ENCODE assay signal across 27 mouse cellular contexts in genomic region chr3:84131369-84131768, GRCm38 (mm10). TPM values are rescaled to one million over a fixed set of nuclear protein-coding genes. Genes with fewer than 3 reads are reported as not detected.
"Had no signal": no experiment of that assay in that cellular context is flagged by ENCODE, and none has a peak within 500 bp of the region (broad histone marks: within the 10 kb centered on the region; RNA-seq: fewer than 3 reads in every experiment).

No protein-coding gene starts in this region.

- H3K4me2 ChIP-seq: heart, embryonic 11.5 days; heart, embryonic 13.5 days; heart, embryonic 15.5 days; hindbrain, embryonic 13.5 days; hindbrain, embryonic 15.5 days; kidney, embryonic 15.5 days; limb, embryonic 12.5 days had no signal

- H3K27ac ChIP-seq: heart, adult 2 months; heart, embryonic 13.5 days; heart, embryonic 15.5 days; hindbrain, embryonic 13.5 days; hindbrain, embryonic 15.5 days; hindbrain, postnatal 0 days; kidney, embryonic 15.5 days; kidney, postnatal 0 days; limb, embryonic 12.5 days had no signal

- H3K9ac ChIP-seq: forebrain, postnatal 0 days; heart, embryonic 13.5 days; heart, embryonic 15.5 days; hindbrain, embryonic 13.5 days; hindbrain, embryonic 15.5 days; kidney, embryonic 15.5 days; limb, embryonic 12.5 days had no signal

- DNase-seq: forebrain, postnatal 0 days; gastrocnemius, postnatal 14 days; gastrocnemius, postnatal 36 days; heart, adult 11 months; heart, adult 2 months; heart, postnatal 14 days; heart, postnatal 36 days; kidney, adult 11 months; kidney, adult 2 months; kidney, adult 9 months; kidney, postnatal 14 days; kidney, postnatal 36 days; layer of hippocampus, adult 9-11 months; layer of hippocampus, postnatal 36 days; left cerebral cortex, postnatal 4 days had no signal

- ATAC-seq: forebrain, postnatal 0 days; hindbrain, postnatal 0 days; intestine, embryonic 16.5 days had no signal

- H3K36me3 ChIP-seq: heart, embryonic 13.5 days; heart, embryonic 15.5 days; hindbrain, embryonic 13.5 days; hindbrain, embryonic 15.5 days; kidney, embryonic 15.5 days; limb, embryonic 12.5 days had no signal

- H3K4me3 ChIP-seq: heart, adult 2 months; heart, embryonic 13.5 days; heart, embryonic 15.5 days; hindbrain, embryonic 13.5 days; hindbrain, embryonic 15.5 days; kidney, embryonic 15.5 days; limb, embryonic 12.5 days had no signal

- H3K4me1 ChIP-seq: hindbrain, embryonic 13.5 days; hindbrain, embryonic 15.5 days had no signal

- H3K9me3 ChIP-seq: heart, embryonic 13.5 days; heart, embryonic 15.5 days; hindbrain, embryonic 13.5 days; hindbrain, embryonic 15.5 days; kidney, embryonic 15.5 days; limb, embryonic 12.5 days had no signal

- H3K27me3 ChIP-seq: heart, embryonic 13.5 days; heart, embryonic 15.5 days; hindbrain, embryonic 13.5 days; hindbrain, embryonic 15.5 days; kidney, embryonic 15.5 days; limb, embryonic 12.5 days had no signal

RNA-seq across cellular contexts. Expression of gene Gm6525, which starts 42.5 kb away (rescaled TPM):
- polyA plus RNA-seq: gonadal fat pad, adult 2 months; heart, adult 2 months; heart, embryonic 11.5 days; kidney, adult 2 months; large intestine, adult 2 months had no signal
